ENCODE assay signal across 9 mouse cellular contexts in genomic region chr2:165043090-165043636, GRCm38 (mm10). TPM values are rescaled to one million over a fixed set of nuclear protein-coding genes. Genes with fewer than 3 reads are reported as not detected.
DNase-seq lines count a peak whose midpoint lies in the region; ATAC-seq and TF ChIP-seq lines count a peak whose summit lies in the region.
"Had no signal": no experiment of that assay in that cellular context is flagged by ENCODE, and none has a peak within 500 bp of the region (broad histone marks: within the 10 kb centered on the region; RNA-seq: fewer than 3 reads in every experiment).

No protein-coding gene starts in this region.

- no peak overlapping the region for H3K27ac ChIP-seq in CH12.LX (ENCODE audit: insufficient read depth, low read depth)
- peak overlapping the region; percentile 60; the same call in 1 of the 2 replicates for H3K27ac ChIP-seq in bone marrow macrophage, adult 2 months (ENCODE audit: insufficient read depth, low read depth, low read length)
- peak overlapping the region; percentile 77 for H3K27ac ChIP-seq in hindbrain, embryonic 10.5 days
- H3K27ac ChIP-seq in midbrain, embryonic 14.5 days (replicated peaks; ENCODE audit: low read depth, low read length): peak overlapping the region; percentile 74

- no peaks in the 10 kb centered on the region for H3K36me3 ChIP-seq in CH12.LX (replicated peaks in 1 of 2; ENCODE audit: control insufficient read depth in 1 of 2, insufficient read depth in 1 of 2, low read length in 1 of 2)
- H3K36me3 ChIP-seq in hindbrain, embryonic 10.5 days: no peaks in the 10 kb centered on the region
- no peaks in the 10 kb centered on the region for H3K36me3 ChIP-seq in midbrain, embryonic 14.5 days (ENCODE audit: control insufficient read depth, insufficient read depth, low read length)

- intact Hi-C loops in gastrocnemius, postnatal 36 days (cut with DNase I): no loop called here

- no peak for TF ChIP-seq EP300 in CH12.LX (IDR thresholded peaks at IDR 0.05; ENCODE audit: low read length)

- peak overlapping the region; percentile 11; the same call in 1 of the 2 replicates for H3K4me2 ChIP-seq in CH12.LX (ENCODE audit: insufficient read depth, low read depth, poor library complexity, severe bottlenecking)
- H3K4me2 ChIP-seq in midbrain, embryonic 14.5 days (ENCODE audit: low read length): peak overlapping the region; percentile 48

- 13% methylated on average over 17 of the region's 17 CpGs for WGBS in hindbrain, embryonic 10.5 days
- 3% methylated on average over 17 of the region's 17 CpGs for WGBS in midbrain, embryonic 14.5 days

- TF ChIP-seq CTCF in CH12.LX (conservative IDR thresholded peaks at IDR 0.05 in 1 of 2, IDR thresholded peaks at IDR 0.05 in 1 of 2; ENCODE audit: low read depth in 2 of 2, low read length in 2 of 2): no peak
- TF ChIP-seq CTCF in bone marrow macrophage, adult 2 months (IDR thresholded peaks at IDR 0.05; ENCODE audit: low read depth, low read length): no peak

- no peak for TF ChIP-seq RAD21 in CH12.LX (IDR thresholded peaks at IDR 0.05; ENCODE audit: low read depth, low read length)

- H3K4me3 ChIP-seq in CH12.LX (replicated peaks in 1 of 3; ENCODE audit: low read depth in 2 of 3, low read length in 2 of 3, poor library complexity in 1 of 3): no peak overlapping the region
- H3K4me3 ChIP-seq in bone marrow macrophage, adult 2 months (ENCODE audit: insufficient read depth, low read length): peak overlapping the region; percentile 31
- H3K4me3 ChIP-seq in hindbrain, embryonic 10.5 days: peak overlapping the region; percentile 33
- H3K4me3 ChIP-seq in midbrain, embryonic 14.5 days (replicated peaks; ENCODE audit: low read depth, low read length): peak overlapping the region; percentile 17; the same call in 1 of the 2 replicates

- in situ Hi-C loops in CH12.LX (cut with MboI; ENCODE audit: low pct_ligation_motif_present, low pct_unique_long_range_greater_than_20kb, low sequenced_read_pairs): no loop called here

- dilution Hi-C loops in CH12.LX (cut with MboI; ENCODE audit: extremely low pct_ligation_motif_present, extremely low pct_unique_long_range_greater_than_20kb, low sequenced_read_pairs): no loop called here

- H3K9me3 ChIP-seq in CH12.LX (replicated peaks; ENCODE audit: low read length): no peaks in the 10 kb centered on the region
- no peaks in the 10 kb centered on the region for H3K9me3 ChIP-seq in hindbrain, embryonic 10.5 days
- H3K9me3 ChIP-seq in midbrain, embryonic 14.5 days (ENCODE audit: control insufficient read depth, low read length): no peaks in the 10 kb centered on the region

- no peaks in the 10 kb centered on the region for H3K27me3 ChIP-seq in CH12.LX (replicated peaks)
- H3K27me3 ChIP-seq in hindbrain, embryonic 10.5 days (ENCODE audit: insufficient read depth, poor library complexity, severe bottlenecking): peaks cover 16% of the 10 kb centered on the region; the same call in 1 of the 2 replicates
- H3K27me3 ChIP-seq in midbrain, embryonic 14.5 days (ENCODE audit: control insufficient read depth, insufficient read depth, low read length): no peaks in the 10 kb centered on the region

- no peak for TF ChIP-seq POLR2A in CH12.LX (IDR thresholded peaks at IDR 0.05; ENCODE audit: low read depth, low read length)
- TF ChIP-seq POLR2A in bone marrow macrophage, adult 2 months (IDR thresholded peaks at IDR 0.05; ENCODE audit: borderline replicate concordance, low read depth, low read length): no peak

- no peaks in the 10 kb centered on the region for H3K4me1 ChIP-seq in CH12.LX (ENCODE audit: control insufficient read depth in 1 of 2, insufficient read depth in 2 of 2)
- H3K4me1 ChIP-seq in bone marrow macrophage, adult 2 months (ENCODE audit: control insufficient read depth, insufficient read depth, low read length): peaks cover 14% of the 10 kb centered on the region
- peaks cover 24% of the 10 kb centered on the region for H3K4me1 ChIP-seq in hindbrain, embryonic 10.5 days (replicated peaks)
- peaks cover 13% of the 10 kb centered on the region for H3K4me1 ChIP-seq in midbrain, embryonic 14.5 days (ENCODE audit: control insufficient read depth, insufficient read depth, low read length)

- no peak overlapping the region for H3K9ac ChIP-seq in CH12.LX (ENCODE audit: insufficient read depth, low read depth)
- H3K9ac ChIP-seq in midbrain, embryonic 14.5 days (replicated peaks; ENCODE audit: low read length): peak overlapping the region; percentile 44; the same call in 1 of the 2 replicates

- no peaks in the 10 kb centered on the region for H3K79me2 ChIP-seq in CH12.LX (replicated peaks; ENCODE audit: control insufficient read depth, extremely low read depth, insufficient read depth, poor library complexity, severe bottlenecking)

- peak; percentile 14; the same call in 1 of the 2 replicates for ATAC-seq in midbrain, embryonic 14.5 days (ENCODE audit: low FRiP score, low TSS enrichment)

- DNase-seq in CH12.LX (ENCODE audit: extremely low read depth): no peak
- peak; percentile 43 for DNase-seq in hindbrain, embryonic 10.5 days (ENCODE audit: low spot score)
- DNase-seq in midbrain, embryonic 14.5 days: peak; percentile 75
- no peak for DNase-seq in cerebellum, adult 8-10 months
- no peak for DNase-seq in gastrocnemius, postnatal 36 days
- DNase-seq in left cerebral cortex, adult 8-10 months (ENCODE audit: low spot score in 2 of 2): no peak
- DNase-seq: right cerebral cortex, adult 18-20 months had no signal

TF ChIP-seq in CH12.LX, 34 proteins besides CTCF, POLR2A, EP300 and RAD21:
- TF ChIP-seq BHLHE40 (IDR thresholded peaks at IDR 0.05; ENCODE audit: low read depth, low read length) (peak; percentile 50; the same call in 1 of the 2 replicates), POLR2AphosphoS2 (IDR thresholded peaks at IDR 0.05; ENCODE audit: low read depth, low read length) (no peak), ETS1 (conservative IDR thresholded peaks at IDR 0.05; ENCODE audit: low read depth, low read length) (no peak), IRF4 (IDR thresholded peaks at IDR 0.05; ENCODE audit: low read depth, low read length) (no peak), RCOR1 (conservative IDR thresholded peaks at IDR 0.05; ENCODE audit: low read depth, low read length) (no peak), ZNF384 (IDR thresholded peaks at IDR 0.05; ENCODE audit: low read depth, low read length) (no peak), MAX (IDR thresholded peaks at IDR 0.05; ENCODE audit: low read length) (no peak), MAZ (IDR thresholded peaks at IDR 0.05; ENCODE audit: low read depth, low read length) (no peak)

RNA-seq across cellular contexts. Expression of gene Ncoa5, which starts 8.5 kb away (rescaled TPM):
- total RNA-seq in CH12.LX (2012; rRNA removed) (20.1 and 26.5 TPM in 2 replicates), CH12.LX (2014; rRNA removed) (18.6 and 18.9 TPM in 2 replicates)
- 45.1 and 46.4 TPM in 2 replicates for polyA plus RNA-seq in CH12.LX (2012; ENCODE audit: insufficient read length, low read depth)
- polyA plus RNA-seq in bone marrow macrophage, adult 2 months (2012; ENCODE audit: insufficient read depth, insufficient read length, missing spikeins): 29.5 and 33.0 TPM in 2 replicates
- polyA plus RNA-seq in hindbrain, embryonic 10.5 days (2016; fragmentation: Nextera tagmentation; extraction: Ambion mirVana): 101 and 102 TPM in 2 replicates
- polyA plus RNA-seq in midbrain, embryonic 14.5 days (2014; fragmentation: Nextera tagmentation; extraction: Ambion mirVana): 76.6 and 105 TPM in 2 replicates
- 10 to 100 TPM; 10.3 to 11.7 TPM for total RNA-seq in gastrocnemius, postnatal 36 days (2021)
- 10 to 100 TPM; 41.4 to 50.4 (median 44.6) TPM for total RNA-seq in left cerebral cortex, adult 8-10 months (2022)

RNA-seq across cellular contexts. Expression of gene Cd40, which starts 12.3 kb away (rescaled TPM):
- total RNA-seq in CH12.LX (2012; rRNA removed) (146 and 149 TPM in 2 replicates), CH12.LX (2014; rRNA removed) (191 and 223 TPM in 2 replicates)
- polyA plus RNA-seq in CH12.LX (2012; ENCODE audit: insufficient read length, low read depth): 147 and 149 TPM in 2 replicates
- 20.4 and 29.2 TPM in 2 replicates for polyA plus RNA-seq in bone marrow macrophage, adult 2 months (2012; ENCODE audit: insufficient read depth, insufficient read length, missing spikeins)
- 7.2 and 8.1 TPM in 2 replicates for polyA plus RNA-seq in hindbrain, embryonic 10.5 days (2016; fragmentation: Nextera tagmentation; extraction: Ambion mirVana)
- 5.1 and 7.3 TPM in 2 replicates for polyA plus RNA-seq in midbrain, embryonic 14.5 days (2014; fragmentation: Nextera tagmentation; extraction: Ambion mirVana)
- total RNA-seq in gastrocnemius, postnatal 36 days (2021): under 1 TPM; 0.48 to 0.76 TPM
- total RNA-seq in left cerebral cortex, adult 8-10 months (2022): under 1 TPM; 0.23 to 0.81 (median 0.59) TPM

RNA-seq across cellular contexts. Expression of gene 1700025C18Rik, which starts 47.4 kb away (rescaled TPM):
- total RNA-seq in CH12.LX (2012; rRNA removed) (not detected in 2 replicates), CH12.LX (2014; rRNA removed) (not detected in 2 replicates)
- not detected in 2 replicates for polyA plus RNA-seq in CH12.LX (2012; ENCODE audit: insufficient read length, low read depth)
- not detected in 2 replicates for polyA plus RNA-seq in bone marrow macrophage, adult 2 months (2012; ENCODE audit: insufficient read depth, insufficient read length, missing spikeins)
- polyA plus RNA-seq in hindbrain, embryonic 10.5 days (2016; fragmentation: Nextera tagmentation; extraction: Ambion mirVana): not detected in 2 replicates
- not detected in 2 replicates for polyA plus RNA-seq in midbrain, embryonic 14.5 days (2014; fragmentation: Nextera tagmentation; extraction: Ambion mirVana)
- not detected for total RNA-seq in gastrocnemius, postnatal 36 days (2021)
- total RNA-seq in left cerebral cortex, adult 8-10 months (2022): not detected
- polyA plus RNA-seq: large intestine, adult 2 months had no signal

Comparison
In these comparisons a context has a peak if more than half of its experiments do, and no peak if none do; other contexts are left out.
1. DNase-seq: peak in hindbrain, embryonic 10.5 days (single experiment) and midbrain, embryonic 14.5 days (single experiment); none in CH12.LX (single experiment), cerebellum, adult 8-10 months (single experiment), gastrocnemius, postnatal 36 days (0 of 2) and left cerebral cortex, adult 8-10 months (0 of 2).
2. H3K4me3 ChIP-seq: peak in bone marrow macrophage, adult 2 months (single experiment), hindbrain, embryonic 10.5 days (single experiment) and midbrain, embryonic 14.5 days (single experiment); none in CH12.LX (0 of 3).